Mouse (Mus musculus) cerebellum, adult 18-20 months (tissue): ENCODE data around the gene Nos1ap.

Experiments
- DNase-seq, 2 experiments: peaks; one replicate each; pipeline ENCODE4 v3.0.0; 2021

Gene Nos1ap

DNA sequence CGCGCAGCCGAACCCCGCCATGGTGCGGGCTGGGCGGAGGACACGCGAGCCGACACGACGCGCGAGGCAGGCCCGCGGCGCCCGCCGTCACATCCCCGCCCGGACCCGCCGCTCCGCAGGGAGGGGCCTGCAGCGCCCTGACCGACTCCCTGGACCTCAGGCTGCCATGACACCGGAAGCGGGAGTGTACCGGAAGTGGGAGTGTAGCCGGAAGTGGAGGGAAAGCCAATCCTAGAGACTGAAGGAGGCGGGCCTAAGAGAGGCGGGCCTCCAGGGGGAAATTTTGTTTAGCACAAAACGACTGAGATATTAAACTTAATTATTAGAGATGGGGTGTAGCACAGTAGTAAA, 334.1 kb downstream of the Nos1ap start:
- DNase-seq = peak; percentile 86 to 92

DNA sequence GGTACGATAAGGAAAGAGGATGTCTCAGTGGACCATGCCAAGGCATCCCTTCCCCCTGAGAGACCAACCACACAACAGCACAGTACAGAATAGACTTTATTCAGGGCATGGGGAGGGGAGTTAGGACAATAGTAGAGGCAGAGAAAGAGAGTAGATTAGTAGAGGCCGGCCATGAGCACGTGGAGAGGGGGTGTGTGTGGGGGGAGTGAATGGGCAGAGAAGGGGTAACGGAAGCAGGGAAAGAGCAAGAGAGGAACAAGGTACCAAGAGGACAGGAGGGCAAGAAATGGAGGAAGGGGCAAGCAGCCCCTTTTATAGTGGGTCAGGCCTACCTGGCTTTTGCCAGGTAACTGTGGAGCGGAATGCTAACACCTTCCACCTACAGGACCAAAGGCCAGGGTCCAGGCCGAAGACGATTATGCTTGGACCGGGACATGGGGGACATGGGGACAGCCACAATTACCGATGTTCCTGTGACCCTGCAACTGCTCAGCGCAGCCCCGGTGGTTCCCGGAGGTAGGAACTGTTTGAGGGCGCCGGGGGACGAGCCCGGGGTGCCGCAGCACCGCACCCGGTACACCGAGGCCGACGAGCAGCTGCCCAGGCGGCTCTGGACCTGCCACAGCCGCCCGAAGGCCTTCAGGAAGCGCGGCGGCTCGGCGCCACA, 334.6 kb downstream of the Nos1ap start:
- DNase-seq = no peak
